Comparison of ENCODE assay signal across 13 mouse cellular contexts in genomic region chr6:125922746-125923145, GRCm38 (mm10).
DNase-seq lines count a peak whose midpoint lies in the region; ATAC-seq lines count a peak whose summit lies in the region.
"Had no signal": no experiment of that assay in that cellular context is flagged by ENCODE, and none has a peak within 500 bp of the region (broad histone marks: within the 10 kb centered on the region; RNA-seq: fewer than 3 reads in every experiment).

No protein-coding gene starts in this region.

- ATAC-seq in cerebellum, adult (ENCODE audit: insufficient number of reproducible peaks, low FRiP score, low TSS enrichment) = peak; percentile 37; the same call in 1 of the 2 replicates
- ATAC-seq in erythroid progenitor cell, adult 5-6 weeks (replicated peaks; ENCODE audit: low FRiP score, poor library complexity, severe bottlenecking) = no peak
- ATAC-seq: forebrain, postnatal 0 days had no signal

- DNase-seq in left cerebral cortex, postnatal 4 days = peak; percentile 56
- no peak for DNase-seq in left cerebral cortex, adult 8-10 months (ENCODE audit: low spot score in 2 of 2)
- peak; percentile 53 for DNase-seq in brain, adult 2 months (ENCODE audit: low read depth, low spot score)
- peak; percentile 52 for DNase-seq in cerebellum, adult 9-11 months
- no peak for DNase-seq in spleen, postnatal 36 days (ENCODE audit: low spot score in 2 of 2)
- DNase-seq: adrenal gland, adult 2 months; forebrain, postnatal 0 days; kidney, adult 9 months; kidney, postnatal 36 days; midbrain, embryonic 14.5 days; right cerebral cortex, postnatal 25 days had no signal

- intact Hi-C loops in left cerebral cortex, postnatal 4 days (cut with DNase I) = no loop called here

Comparison
In these comparisons a context has a peak if more than half of its experiments do, and no peak if none do; other contexts are left out.
1. DNase-seq: peak in left cerebral cortex, postnatal 4 days (single experiment), brain, adult 2 months (single experiment) and cerebellum, adult 9-11 months (single experiment); none in left cerebral cortex, adult 8-10 months (0 of 2) and spleen, postnatal 36 days (0 of 2).